Mouse (Mus musculus): ENCODE data around the gene Tmem125. TPM values are rescaled to one million over a fixed set of nuclear protein-coding genes. Genes with fewer than 3 reads are reported as not detected.
A peak's percentile ranks its signal among the peaks of the same experiment; 100 is the strongest.

The Tmem125 gene
- polyA plus RNA-seq, 1 experiment from 2014 or later = 9.3 TPM

DNA sequence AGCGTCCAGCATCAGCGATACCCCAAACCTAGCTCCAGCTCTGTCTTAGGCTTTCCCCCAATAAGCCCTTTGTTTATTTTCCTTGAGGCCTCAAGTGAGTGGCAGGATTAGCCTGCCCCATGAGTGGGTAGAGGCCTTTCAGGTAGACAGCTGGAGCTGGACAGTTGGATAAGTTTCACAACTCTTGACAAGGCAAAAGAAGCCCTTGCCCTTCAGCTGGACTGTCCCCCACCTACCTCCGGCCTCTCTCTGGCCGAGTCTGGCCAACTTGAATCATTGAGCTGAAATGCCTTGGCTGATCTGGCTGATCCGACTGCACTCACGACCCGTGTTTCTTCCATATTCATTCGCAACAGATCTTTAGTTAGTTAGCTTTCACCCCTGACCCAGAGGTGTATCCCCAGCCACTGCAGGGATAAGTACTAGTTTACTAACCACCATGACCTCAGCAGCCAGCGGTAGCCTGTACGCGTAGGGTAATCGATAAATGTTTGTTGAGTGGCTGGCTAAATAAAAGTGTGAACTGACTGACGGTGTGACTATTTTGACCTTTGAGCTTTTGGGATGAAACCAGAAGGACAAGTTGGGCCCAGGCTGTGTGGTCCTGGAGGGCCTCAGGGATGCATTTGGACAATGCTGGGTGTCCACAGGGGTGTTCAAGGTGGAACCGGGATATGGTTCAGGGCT is 740 bp upstream of the Tmem125 start:
- WGBS = 62% methylated on average over 14 of the region's 14 CpGs
- Histone ChIP-seq H3K4me3 (ENCODE audit: low read depth, low read length) (peak overlapping the region; percentile 28; the same call in 1 of the 2 replicates), H3K4me1 (replicated peaks; ENCODE audit: control insufficient read depth, insufficient read depth, low read length) (no peaks in the 10 kb centered on the region), H3K27me3 (replicated peaks; ENCODE audit: control insufficient read depth, insufficient read depth, low read length) (no peaks in the 10 kb centered on the region), H3K4me2 (ENCODE audit: low read length) (peak overlapping the region; percentile 52), H3K27ac (ENCODE audit: low read depth) (peak overlapping the region; percentile 62), H3K9me3 (ENCODE audit: control insufficient read depth, low read length) (no peaks in the 10 kb centered on the region), H3K36me3 (ENCODE audit: control insufficient read depth, insufficient read depth, low read length) (no peaks in the 10 kb centered on the region), H3K9ac (ENCODE audit: low read length) (no peak overlapping the region)
- no peak for DNase-seq (ENCODE audit: low spot score)
- ATAC-seq (replicated peaks; ENCODE audit: low FRiP score, low TSS enrichment, low read depth) = 0 out of 2 replicates have a peak, but pooled peaks have one; percentile 0

DNA sequence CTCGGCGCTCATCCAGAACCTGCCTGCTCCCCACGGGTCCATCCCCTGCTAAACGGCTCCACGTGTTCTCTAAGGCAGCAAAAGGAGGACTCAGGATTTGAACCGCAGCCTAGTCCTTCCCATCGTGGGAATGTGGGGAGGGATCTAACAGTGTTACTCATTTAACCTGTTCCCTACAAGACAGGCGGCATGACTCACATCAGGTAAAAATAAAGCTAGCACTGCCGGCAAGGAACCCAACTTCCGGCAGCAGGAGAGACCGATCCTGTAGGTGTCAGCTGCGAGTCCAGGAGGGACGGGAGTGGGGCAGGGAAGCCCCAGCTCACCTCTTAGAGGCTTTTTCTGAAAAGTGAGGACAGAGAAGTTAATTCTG is 700 bp downstream of the Tmem125 start:
- Histone ChIP-seq H3K4me3 (ENCODE audit: low read depth, low read length) (peak overlapping the region; percentile 28), H3K9me3 (ENCODE audit: control insufficient read depth, low read length) (no peaks in the 10 kb centered on the region), H3K36me3 (ENCODE audit: control insufficient read depth, insufficient read depth, low read length) (no peaks in the 10 kb centered on the region), H3K27ac (ENCODE audit: low read depth) (peak overlapping the region; percentile 58), H3K4me1 (replicated peaks; ENCODE audit: control insufficient read depth, insufficient read depth, low read length) (no peaks in the 10 kb centered on the region), H3K9ac (ENCODE audit: low read length) (no peak overlapping the region; the same call in 1 of the 2 replicates), H3K4me2 (ENCODE audit: low read length) (peak overlapping the region; percentile 52), H3K27me3 (replicated peaks; ENCODE audit: control insufficient read depth, insufficient read depth, low read length) (no peaks in the 10 kb centered on the region)
- 12% methylated on average over 13 of the region's 13 CpGs for WGBS
- DNase-seq (ENCODE audit: low spot score) (peak; percentile 74), ATAC-seq (replicated peaks; ENCODE audit: low FRiP score, low TSS enrichment, low read depth) (peak; percentile 45)

DNA sequence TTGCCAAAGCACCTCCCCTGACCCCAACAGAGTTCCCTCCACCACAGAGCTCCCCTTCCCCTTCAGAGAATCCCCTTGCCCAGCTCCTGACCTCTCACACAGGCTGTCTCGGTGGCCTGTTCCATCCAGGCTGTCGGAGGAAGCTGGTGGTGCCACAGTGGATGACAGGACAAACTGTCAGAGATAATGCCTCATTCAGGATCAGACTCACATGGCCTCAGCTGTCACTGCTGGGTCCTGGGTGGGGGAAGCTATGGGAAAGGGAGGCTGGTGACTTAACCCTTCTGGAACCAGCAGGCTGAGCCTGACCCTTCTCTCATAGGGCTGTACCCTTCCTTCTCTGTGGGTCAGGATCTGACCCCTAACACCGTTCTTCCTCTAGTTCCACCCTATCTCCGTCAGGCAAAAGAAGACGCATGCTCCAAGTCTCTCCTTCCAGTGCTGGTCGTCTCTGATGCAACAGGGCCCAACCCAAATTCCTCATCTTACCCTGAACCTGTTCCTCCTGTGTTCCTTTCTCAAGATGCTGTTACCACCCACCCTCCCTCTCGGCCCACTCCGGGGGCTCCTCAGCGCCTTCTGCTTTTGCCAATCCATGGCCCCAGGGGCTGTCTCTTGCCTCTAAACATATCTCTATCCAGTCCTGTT is 1.2 kb downstream of the Tmem125 start:
- no peak for DNase-seq (ENCODE audit: low spot score)
- Histone ChIP-seq H3K27ac (ENCODE audit: low read depth) (peak overlapping the region; percentile 58), H3K4me2 (ENCODE audit: low read length) (peak overlapping the region; percentile 52), H3K27me3 (replicated peaks; ENCODE audit: control insufficient read depth, insufficient read depth, low read length) (no peaks in the 10 kb centered on the region), H3K9me3 (ENCODE audit: control insufficient read depth, low read length) (no peaks in the 10 kb centered on the region), H3K4me1 (replicated peaks; ENCODE audit: control insufficient read depth, insufficient read depth, low read length) (no peaks in the 10 kb centered on the region), H3K36me3 (ENCODE audit: control insufficient read depth, insufficient read depth, low read length) (no peaks in the 10 kb centered on the region), H3K9ac (ENCODE audit: low read length) (no peak overlapping the region), H3K4me3 (ENCODE audit: low read depth, low read length) (peak overlapping the region; percentile 28)
- no peak for ATAC-seq (replicated peaks; ENCODE audit: low FRiP score, low TSS enrichment, low read depth)
- WGBS = 44% methylated on average over 9 of the region's 9 CpGs

DNA sequence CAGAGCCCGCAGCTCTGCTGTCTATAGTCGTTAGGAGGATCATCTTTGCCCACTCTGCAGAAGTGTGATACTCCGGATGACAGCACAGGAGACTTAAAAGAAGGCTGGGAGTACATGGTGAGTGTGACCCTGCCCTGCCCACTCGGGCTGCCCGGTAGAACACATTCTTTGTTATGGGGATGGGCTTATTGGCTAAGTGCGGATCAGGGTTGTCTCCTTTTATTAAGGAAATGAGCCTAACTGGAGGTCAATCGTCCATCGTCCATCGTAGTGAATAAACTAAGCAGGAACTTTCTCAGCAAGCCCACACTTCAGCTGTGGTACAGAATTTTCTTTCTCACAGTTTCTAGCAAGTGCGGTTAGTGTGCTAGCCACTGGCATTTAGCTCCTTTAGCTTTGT is 3.9 kb downstream of the Tmem125 start:
- WGBS = 36% methylated on average over 10 of the region's 10 CpGs
- ATAC-seq (replicated peaks; ENCODE audit: low FRiP score, low TSS enrichment, low read depth) = no peak
- Histone ChIP-seq H3K4me1 (replicated peaks; ENCODE audit: control insufficient read depth, insufficient read depth, low read length) (no peaks in the 10 kb centered on the region), H3K27ac (ENCODE audit: low read depth) (no peak overlapping the region), H3K27me3 (replicated peaks; ENCODE audit: control insufficient read depth, insufficient read depth, low read length) (no peaks in the 10 kb centered on the region), H3K9me3 (ENCODE audit: control insufficient read depth, low read length) (no peaks in the 10 kb centered on the region), H3K4me3 (ENCODE audit: low read depth, low read length) (no peak overlapping the region), H3K36me3 (ENCODE audit: control insufficient read depth, insufficient read depth, low read length) (no peaks in the 10 kb centered on the region), H3K9ac (ENCODE audit: low read length) (no peak overlapping the region), H3K4me2 (ENCODE audit: low read length) (no peak overlapping the region)
- no peak for DNase-seq (ENCODE audit: low spot score)

DNA sequence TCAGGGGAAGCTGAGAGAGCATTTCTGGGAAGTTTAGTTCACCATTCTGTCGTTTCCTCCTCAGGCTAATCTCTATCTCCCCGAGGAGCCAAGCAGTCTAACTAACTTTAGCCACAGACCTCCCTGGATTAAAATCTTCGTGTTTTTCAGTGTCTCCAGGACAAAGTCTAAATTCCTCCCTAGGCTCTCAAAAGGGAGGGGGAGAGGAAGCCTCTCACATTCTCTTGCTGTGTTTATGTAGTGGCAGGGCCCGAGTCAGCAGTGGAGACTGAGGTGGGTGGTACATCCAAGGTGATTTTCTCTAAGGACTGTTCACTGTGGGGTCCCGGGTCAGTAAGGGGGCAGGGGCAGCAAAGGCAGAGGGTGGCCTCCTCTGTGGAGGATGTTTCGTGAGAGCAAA is 6.0 kb downstream of the Tmem125 start:
- Histone ChIP-seq H3K27me3 (replicated peaks; ENCODE audit: control insufficient read depth, insufficient read depth, low read length) (no peaks in the 10 kb centered on the region), H3K9me3 (ENCODE audit: control insufficient read depth, low read length) (no peaks in the 10 kb centered on the region), H3K4me1 (replicated peaks; ENCODE audit: control insufficient read depth, insufficient read depth, low read length) (no peaks in the 10 kb centered on the region), H3K9ac (ENCODE audit: low read length) (no peak overlapping the region), H3K4me3 (ENCODE audit: low read depth, low read length) (no peak overlapping the region), H3K4me2 (ENCODE audit: low read length) (no peak overlapping the region), H3K27ac (ENCODE audit: low read depth) (no peak overlapping the region), H3K36me3 (ENCODE audit: control insufficient read depth, insufficient read depth, low read length) (no peaks in the 10 kb centered on the region)
- no peak for DNase-seq (ENCODE audit: low spot score)
- WGBS = 19% methylated on average over 6 of the region's 6 CpGs
- ATAC-seq (replicated peaks; ENCODE audit: low FRiP score, low TSS enrichment, low read depth) = no peak

DNA sequence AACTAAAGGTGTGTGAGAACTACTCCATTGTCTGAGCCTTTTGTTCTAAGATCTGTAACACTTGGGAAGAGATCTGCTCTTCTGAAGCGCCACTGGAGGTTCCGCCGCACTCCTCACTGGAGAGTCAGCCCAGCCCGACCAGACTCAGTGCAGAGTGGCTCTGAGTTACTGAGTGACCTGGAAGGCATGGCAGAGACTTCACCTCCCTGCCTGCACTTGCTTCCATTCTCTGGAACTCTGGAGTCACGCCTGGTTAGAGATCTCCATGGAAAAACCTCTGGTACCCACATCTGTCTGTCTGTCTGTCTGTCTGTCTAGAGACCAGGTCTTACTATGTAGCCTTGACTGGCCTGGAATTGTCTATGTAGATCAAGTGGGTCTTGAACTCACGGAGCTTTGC is 8.2 kb downstream of the Tmem125 start:
- H3K36me3 ChIP-seq (ENCODE audit: control insufficient read depth, insufficient read depth, low read length) = no peaks in the 10 kb centered on the region
- H3K4me1 ChIP-seq (replicated peaks; ENCODE audit: control insufficient read depth, insufficient read depth, low read length) = no peaks in the 10 kb centered on the region
- H3K9me3 ChIP-seq (ENCODE audit: control insufficient read depth, low read length) = no peaks in the 10 kb centered on the region
- no peak for DNase-seq (ENCODE audit: low spot score)
- no peak overlapping the region for H3K4me3 ChIP-seq (ENCODE audit: low read depth, low read length)
- no peak overlapping the region for H3K9ac ChIP-seq (ENCODE audit: low read length)
- 86% methylated on average over 6 of the region's 6 CpGs for WGBS
- H3K27ac ChIP-seq (ENCODE audit: low read depth) = no peak overlapping the region
- H3K27me3 ChIP-seq (replicated peaks; ENCODE audit: control insufficient read depth, insufficient read depth, low read length) = no peaks in the 10 kb centered on the region
- no peak for ATAC-seq (replicated peaks; ENCODE audit: low FRiP score, low TSS enrichment, low read depth)
- no peak overlapping the region for H3K4me2 ChIP-seq (ENCODE audit: low read length)

DNA sequence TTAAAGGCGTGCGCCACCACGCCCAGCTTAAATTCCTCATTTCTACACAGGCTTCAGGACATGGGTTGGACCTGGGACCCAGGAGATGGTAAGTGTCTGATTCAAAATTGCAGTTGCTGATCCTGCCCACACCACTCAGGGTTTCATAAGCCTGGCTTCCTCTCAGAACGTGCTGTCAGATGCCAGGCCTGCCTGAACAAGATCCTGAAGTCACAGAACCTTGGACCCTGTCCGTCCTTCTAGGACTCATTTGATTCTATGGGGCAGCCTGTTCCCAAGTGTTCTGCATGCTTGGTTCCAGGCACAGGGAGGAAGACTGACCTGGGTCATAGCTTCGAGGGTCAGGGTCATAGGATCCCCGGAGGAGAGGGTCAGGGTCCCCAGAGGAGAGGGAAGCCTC is 10.2 kb downstream of the Tmem125 start:
- no peak overlapping the region for H3K4me3 ChIP-seq (ENCODE audit: low read depth, low read length)
- H3K4me1 ChIP-seq (replicated peaks; ENCODE audit: control insufficient read depth, insufficient read depth, low read length) = no peaks in the 10 kb centered on the region
- DNase-seq (ENCODE audit: low spot score) (no peak), ATAC-seq (replicated peaks; ENCODE audit: low FRiP score, low TSS enrichment, low read depth) (no peak)
- 77% methylated on average over 7 of the region's 7 CpGs for WGBS
- H3K9ac ChIP-seq (ENCODE audit: low read length) = no peak overlapping the region
- H3K9me3 ChIP-seq (ENCODE audit: control insufficient read depth, low read length) = no peaks in the 10 kb centered on the region
- no peak overlapping the region for H3K4me2 ChIP-seq (ENCODE audit: low read length)
- no peaks in the 10 kb centered on the region for H3K36me3 ChIP-seq (ENCODE audit: control insufficient read depth, insufficient read depth, low read length)
- H3K27me3 ChIP-seq (replicated peaks; ENCODE audit: control insufficient read depth, insufficient read depth, low read length) = no peaks in the 10 kb centered on the region
- H3K27ac ChIP-seq (ENCODE audit: low read depth) = no peak overlapping the region

DNA sequence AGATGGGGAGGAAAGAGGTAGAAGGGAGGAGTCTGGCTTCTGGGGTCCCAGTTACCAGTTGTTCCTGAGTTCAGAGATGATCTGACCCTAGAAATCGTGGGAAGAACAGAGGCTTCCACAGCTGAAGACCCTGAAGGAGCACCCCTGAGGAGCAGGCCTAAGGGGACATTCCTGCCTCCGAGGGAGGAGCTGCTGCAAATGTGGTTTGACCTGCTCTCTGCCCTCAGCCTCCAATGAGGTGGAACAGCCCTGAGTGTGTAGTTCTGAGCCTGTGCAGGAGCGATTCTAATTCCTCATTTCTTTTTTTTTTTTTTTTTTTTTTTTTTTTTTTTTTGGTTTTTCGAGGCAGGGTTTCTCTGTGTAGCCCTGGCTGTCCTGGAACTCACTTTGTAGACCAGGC is 10.7 kb downstream of the Tmem125 start:
- Histone ChIP-seq H3K4me2 (ENCODE audit: low read length) (no peak overlapping the region), H3K9me3 (ENCODE audit: control insufficient read depth, low read length) (no peaks in the 10 kb centered on the region), H3K9ac (ENCODE audit: low read length) (no peak overlapping the region), H3K36me3 (ENCODE audit: control insufficient read depth, insufficient read depth, low read length) (no peaks in the 10 kb centered on the region), H3K4me1 (replicated peaks; ENCODE audit: control insufficient read depth, insufficient read depth, low read length) (no peaks in the 10 kb centered on the region), H3K27me3 (replicated peaks; ENCODE audit: control insufficient read depth, insufficient read depth, low read length) (no peaks in the 10 kb centered on the region), H3K27ac (ENCODE audit: low read depth) (no peak overlapping the region), H3K4me3 (ENCODE audit: low read depth, low read length) (no peak overlapping the region)
- DNase-seq (ENCODE audit: low spot score) (no peak), ATAC-seq (replicated peaks; ENCODE audit: low FRiP score, low TSS enrichment, low read depth) (no peak)
- 57% methylated on average over 3 of the region's 4 CpGs for WGBS

DNA sequence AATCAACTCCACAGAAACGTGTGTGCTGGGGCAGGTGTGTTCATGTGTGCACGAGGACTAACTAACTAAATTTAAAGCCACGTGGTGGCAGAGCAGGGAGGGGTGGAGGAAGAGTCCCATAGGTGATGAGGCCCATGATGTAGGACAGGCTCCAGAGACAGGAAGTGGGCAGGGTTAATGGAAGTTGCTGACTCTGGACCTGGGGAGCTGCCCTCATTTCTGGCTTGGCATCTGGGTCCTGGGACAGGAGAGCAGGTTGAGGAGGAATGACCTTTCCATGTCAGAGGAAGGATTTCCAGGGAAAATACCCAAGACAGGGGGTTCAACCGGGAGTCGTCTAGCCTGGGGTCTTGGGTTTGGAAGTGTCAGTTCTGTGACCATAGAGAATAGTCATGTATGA is 11.2 kb downstream of the Tmem125 start:
- Histone ChIP-seq H3K27ac (ENCODE audit: low read depth) (no peak overlapping the region), H3K9me3 (ENCODE audit: control insufficient read depth, low read length) (no peaks in the 10 kb centered on the region), H3K36me3 (ENCODE audit: control insufficient read depth, insufficient read depth, low read length) (no peaks in the 10 kb centered on the region), H3K27me3 (replicated peaks; ENCODE audit: control insufficient read depth, insufficient read depth, low read length) (no peaks in the 10 kb centered on the region), H3K4me3 (ENCODE audit: low read depth, low read length) (no peak overlapping the region), H3K4me2 (ENCODE audit: low read length) (no peak overlapping the region), H3K9ac (ENCODE audit: low read length) (no peak overlapping the region), H3K4me1 (replicated peaks; ENCODE audit: control insufficient read depth, insufficient read depth, low read length) (no peaks in the 10 kb centered on the region)
- 75% methylated on average over 5 of the region's 5 CpGs for WGBS
- DNase-seq (ENCODE audit: low spot score) (no peak), ATAC-seq (replicated peaks; ENCODE audit: low FRiP score, low TSS enrichment, low read depth) (no peak)

Data from intestine, embryonic 14.5 days (tissue).